Mouse (Mus musculus): ENCODE measurements around the gene Pcsk1n. TPM values are rescaled to one million over a fixed set of nuclear protein-coding genes. Genes with fewer than 3 reads are reported as not detected.

Gene Pcsk1n
- 0.24 TPM in 1 of 2 replicates, not detected in the other for polyA plus RNA-seq (2012; rRNA removed; ENCODE audit: low replicate concordance)

GRCm38 (mm10) chrX:7919601-7920383 is at the start of gene Pcsk1n:
Gene Pcsk1n, plus strand, starts transcription at chrX:7919822.

GRCm38 (mm10) chrX:7878007-7878419 is 41.6 kb upstream of the Pcsk1n start, which contains the start of gene Pim2:
Gene Pim2, plus strand, starts transcription at chrX:7878262.

GRCm38 (mm10) chrX:7883841-7884567 is 35.6 kb upstream of the Pcsk1n start, which contains the start of gene Slc35a2:
Gene Slc35a2, plus strand, starts transcription at chrX:7884028.

GRCm38 (mm10) chrX:7898880-7899874 is 20.4 kb upstream of the Pcsk1n start, which contains the start of the genes Pqbp1 and Timm17b:
Gene Pqbp1, minus strand, starts transcription at chrX:7899269.
Gene Timm17b, plus strand, starts transcription at chrX:7899357.

GRCm38 (mm10) chrX:7907735-7908134 is 11.9 kb upstream of the Pcsk1n start, which contains the start of gene Gm10491:
Gene Gm10491, minus strand, starts transcription at chrX:7907835.

GRCm38 (mm10) chrX:7909242-7909641 is 10.4 kb upstream of the Pcsk1n start, which contains the start of gene Gm10490:
Gene Gm10490, plus strand, starts transcription at chrX:7909542.

GRCm38 (mm10) chrX:7928270-7928790 is 8.7 kb downstream of the Pcsk1n start, which contains the start of gene Eras:
Gene Eras, minus strand, starts transcription at chrX:7928607.

GRCm38 (mm10) chrX:7947108-7947899 is 27.7 kb downstream of the Pcsk1n start, which contains the start of gene Hdac6:
Gene Hdac6, minus strand, starts transcription at chrX:7947889.

Other genes starting within 250 kb of the Pcsk1n start
- gene Plp2, start 248.4 kb upstream of the Pcsk1n start, polyA plus RNA-seq (2012; rRNA removed; ENCODE audit: low replicate concordance) = 261 and 296 TPM in 2 replicates
- 6.6 and 7.9 TPM in 2 replicates for gene Magix, start 238.6 kb upstream of the Pcsk1n start, polyA plus RNA-seq (2012; rRNA removed; ENCODE audit: low replicate concordance)
- gene Gpkow, start 222.7 kb upstream of the Pcsk1n start, polyA plus RNA-seq (2012; rRNA removed; ENCODE audit: low replicate concordance) = 9.4 and 11.1 TPM in 2 replicates
- gene Wdr45, start 205.5 kb upstream of the Pcsk1n start, polyA plus RNA-seq (2012; rRNA removed; ENCODE audit: low replicate concordance) = 77.1 and 105 TPM in 2 replicates
- gene Gm45208, start 197.6 kb upstream of the Pcsk1n start, polyA plus RNA-seq (2012; rRNA removed; ENCODE audit: low replicate concordance) = 0.97 TPM in 1 of 2 replicates, not detected in the other
- 26.1 and 85.6 TPM in 2 replicates for gene Praf2, start 191.4 kb upstream of the Pcsk1n start, polyA plus RNA-seq (2012; rRNA removed; ENCODE audit: low replicate concordance)
- 3.5 and 16.5 TPM in 2 replicates for gene Ccdc120, start 168.9 kb upstream of the Pcsk1n start, polyA plus RNA-seq (2012; rRNA removed; ENCODE audit: low replicate concordance)
- gene Tfe3, start 157.3 kb upstream of the Pcsk1n start, polyA plus RNA-seq (2012; rRNA removed; ENCODE audit: low replicate concordance) = 27.8 and 38.8 TPM in 2 replicates
- gene Gripap1, start 130.1 kb upstream of the Pcsk1n start, polyA plus RNA-seq (2012; rRNA removed; ENCODE audit: low replicate concordance) = 31.1 and 39.0 TPM in 2 replicates
- gene Kcnd1, start 97.5 kb upstream of the Pcsk1n start, polyA plus RNA-seq (2012; rRNA removed; ENCODE audit: low replicate concordance) = 2.1 and 4.6 TPM in 2 replicates
- gene Otud5, start 78.5 kb upstream of the Pcsk1n start, polyA plus RNA-seq (2012; rRNA removed; ENCODE audit: low replicate concordance) = 24.5 and 39.8 TPM in 2 replicates
- 3.0 and 9.6 TPM in 2 replicates for gene Pim2, start 41.6 kb upstream of the Pcsk1n start, polyA plus RNA-seq (2012; rRNA removed; ENCODE audit: low replicate concordance)
- 57.9 and 69.0 TPM in 2 replicates for gene Slc35a2, start 35.8 kb upstream of the Pcsk1n start, polyA plus RNA-seq (2012; rRNA removed; ENCODE audit: low replicate concordance)
- 52.5 and 69.5 TPM in 2 replicates for gene Pqbp1, start 20.6 kb upstream of the Pcsk1n start, polyA plus RNA-seq (2012; rRNA removed; ENCODE audit: low replicate concordance)
- 31.6 and 39.6 TPM in 2 replicates for gene Timm17b, start 20.5 kb upstream of the Pcsk1n start, polyA plus RNA-seq (2012; rRNA removed; ENCODE audit: low replicate concordance)
- not detected in 2 replicates for gene Gm10491, start 12.0 kb upstream of the Pcsk1n start, polyA plus RNA-seq (2012; rRNA removed; ENCODE audit: low replicate concordance)
- not detected in 2 replicates for gene Gm10490, start 10.3 kb upstream of the Pcsk1n start, polyA plus RNA-seq (2012; rRNA removed; ENCODE audit: low replicate concordance)
- gene Eras, start 8.8 kb downstream of the Pcsk1n start, polyA plus RNA-seq (2012; rRNA removed; ENCODE audit: low replicate concordance) = not detected in 2 replicates
- 23.6 and 53.9 TPM in 2 replicates for gene Hdac6, start 28.1 kb downstream of the Pcsk1n start, polyA plus RNA-seq (2012; rRNA removed; ENCODE audit: low replicate concordance)
- 0.26 and 1.4 TPM in 2 replicates for gene Gata1, start 58.2 kb downstream of the Pcsk1n start, polyA plus RNA-seq (2012; rRNA removed; ENCODE audit: low replicate concordance)
- gene Glod5, start 98.7 kb downstream of the Pcsk1n start, polyA plus RNA-seq (2012; rRNA removed; ENCODE audit: low replicate concordance) = not detected in 2 replicates
- gene Suv39h1, start 154.9 kb downstream of the Pcsk1n start, polyA plus RNA-seq (2012; rRNA removed; ENCODE audit: low replicate concordance) = 10.4 and 24.1 TPM in 2 replicates
- 4.9 and 6.4 TPM in 2 replicates for gene Was, start 170.7 kb downstream of the Pcsk1n start, polyA plus RNA-seq (2012; rRNA removed; ENCODE audit: low replicate concordance)
- 84.0 and 125 TPM in 2 replicates for gene Wdr13, start 213.1 kb downstream of the Pcsk1n start, polyA plus RNA-seq (2012; rRNA removed; ENCODE audit: low replicate concordance)
- 78.4 and 136 TPM in 2 replicates for gene Rbm3, start 226.1 kb downstream of the Pcsk1n start, polyA plus RNA-seq (2012; rRNA removed; ENCODE audit: low replicate concordance)